Mouse (Mus musculus): ENCODE measurements around the gene Telo2. TPM values are rescaled to one million over a fixed set of nuclear protein-coding genes. Genes with fewer than 3 reads are reported as not detected.
A peak's percentile ranks its signal among the peaks of the same experiment; 100 is the strongest.

Gene Telo2
- polyA plus RNA-seq (2014; fragmentation: Nextera tagmentation; extraction: Ambion mirVana), result 28.8 and 35.8 TPM in 2 replicates

- WGBS, result 6% methylated on average over 39 of the region's 40 CpGs
- peak within 1 kb of the TSS; percentile 60 for H3K4me3 ChIP-seq (ENCODE audit: low read depth, low read length)
- peak within 1 kb of the TSS; percentile 77 for H3K9ac ChIP-seq (ENCODE audit: low read length)
- H3K4me1 ChIP-seq (ENCODE audit: control insufficient read depth, insufficient read depth, low read length), result peaks cover 8% of the 10 kb centered on the region; the same call in 1 of the 2 replicates
- no peaks in the 10 kb centered on the region for H3K9me3 ChIP-seq (ENCODE audit: control insufficient read depth, low read length)
- H3K36me3 ChIP-seq (ENCODE audit: control insufficient read depth, insufficient read depth, low read length), result peaks cover 2% of the 10 kb centered on the region; the same call in 1 of the 2 replicates
- peak within 1 kb of the TSS; percentile 93 for H3K27ac ChIP-seq (replicated peaks; ENCODE audit: low read depth, low read length)
- H3K4me2 ChIP-seq (ENCODE audit: low read depth, severe bottlenecking), result peak within 1 kb of the TSS; percentile 98
- ATAC-seq (ENCODE audit: insufficient number of reproducible peaks, low FRiP score, low TSS enrichment, low read depth), result peak; percentile 88
- H3K27me3 ChIP-seq (ENCODE audit: control insufficient read depth, insufficient read depth, low read length), result no peaks in the 10 kb centered on the region
- peak; percentile 93 for DNase-seq (ENCODE audit: low spot score)
Measured at GRCm38 (mm10) chr17:25115664-25116432, at the start of gene Telo2. Gene Telo2 (minus strand): TSS chr17:25115967.

DNA sequence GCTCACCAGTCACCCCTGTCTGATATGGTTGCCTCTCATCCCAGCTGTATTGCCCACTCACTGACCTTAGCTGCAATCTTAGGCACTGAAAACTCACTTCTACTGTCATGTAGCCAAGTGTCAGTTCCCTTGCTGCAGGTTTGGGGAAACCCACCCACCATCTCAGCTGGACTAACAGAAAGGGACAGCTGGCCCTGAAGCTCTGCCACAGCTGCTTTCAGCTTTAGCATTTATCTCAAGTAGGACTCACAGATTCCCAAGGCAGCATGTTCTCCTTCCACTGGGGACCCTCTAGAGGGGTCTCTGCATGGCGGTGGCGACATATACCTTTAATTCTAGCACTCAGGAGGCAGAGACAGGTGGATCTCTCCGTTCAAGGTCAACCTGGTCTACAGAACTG is 49.0 kb upstream of the Telo2 start:
- H3K27ac ChIP-seq (replicated peaks; ENCODE audit: low read depth, low read length), result no peak overlapping the region
- H3K9ac ChIP-seq (ENCODE audit: low read length), result no peak overlapping the region
- WGBS, result 87% methylated on average over 3 of the region's 3 CpGs
- no peaks in the 10 kb centered on the region for H3K4me1 ChIP-seq (ENCODE audit: control insufficient read depth, insufficient read depth, low read length)
- peaks cover 2% of the 10 kb centered on the region; the same call in 1 of the 2 replicates for H3K36me3 ChIP-seq (ENCODE audit: control insufficient read depth, insufficient read depth, low read length)
- no peak for ATAC-seq (ENCODE audit: insufficient number of reproducible peaks, low FRiP score, low TSS enrichment, low read depth)
- no peaks in the 10 kb centered on the region for H3K27me3 ChIP-seq (ENCODE audit: control insufficient read depth, insufficient read depth, low read length)
- no peak overlapping the region for H3K4me3 ChIP-seq (ENCODE audit: low read depth, low read length)
- H3K9me3 ChIP-seq (ENCODE audit: control insufficient read depth, low read length), result no peaks in the 10 kb centered on the region
- H3K4me2 ChIP-seq (ENCODE audit: low read depth, severe bottlenecking), result no peak overlapping the region
- no peak for DNase-seq (ENCODE audit: low spot score)

GRCm38 (mm10) chr17:25163387-25163786 is 47.6 kb upstream of the Telo2 start:
- DNase-seq (ENCODE audit: low spot score), result no peak
- Histone ChIP-seq H3K36me3 (ENCODE audit: control insufficient read depth, insufficient read depth, low read length) (peaks cover 2% of the 10 kb centered on the region; the same call in 1 of the 2 replicates), H3K4me3 (ENCODE audit: low read depth, low read length) (no peak overlapping the region), H3K27ac (replicated peaks; ENCODE audit: low read depth, low read length) (no peak overlapping the region), H3K4me1 (ENCODE audit: control insufficient read depth, insufficient read depth, low read length) (no peaks in the 10 kb centered on the region), H3K9me3 (ENCODE audit: control insufficient read depth, low read length) (no peaks in the 10 kb centered on the region), H3K9ac (ENCODE audit: low read length) (no peak overlapping the region), H3K27me3 (ENCODE audit: control insufficient read depth, insufficient read depth, low read length) (no peaks in the 10 kb centered on the region), H3K4me2 (ENCODE audit: low read depth, severe bottlenecking) (no peak overlapping the region)
- no peak for ATAC-seq (ENCODE audit: insufficient number of reproducible peaks, low FRiP score, low TSS enrichment, low read depth)
- 77% methylated on average over 7 of the region's 7 CpGs for WGBS

DNA sequence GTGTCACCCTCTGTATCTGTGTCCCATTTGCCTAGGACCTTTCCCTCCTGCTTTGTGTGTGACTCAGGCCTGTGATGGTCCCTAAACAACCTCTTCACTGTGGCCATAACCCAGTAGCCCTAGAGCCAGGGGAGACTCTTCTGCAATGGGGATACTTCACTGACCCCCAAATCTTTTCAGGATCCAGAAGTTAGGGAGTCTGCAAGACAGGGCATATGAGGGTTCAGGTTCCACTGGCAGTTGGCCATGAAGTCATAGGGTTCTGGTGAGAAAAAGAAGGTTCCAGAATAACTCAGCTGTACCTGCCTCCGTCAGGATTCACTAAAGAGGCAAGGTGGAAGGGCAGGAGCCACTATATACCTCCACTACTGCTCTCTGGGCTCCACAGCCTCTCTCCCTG is 46.4 kb upstream of the Telo2 start, which contains the start of gene Ccdc154:
TSS of gene Ccdc154 (plus strand) at position 301 of the 400 bp plus-strand sequence.
- Histone ChIP-seq H3K9ac (ENCODE audit: low read length) (no peak within 1 kb of the TSS), H3K36me3 (ENCODE audit: control insufficient read depth, insufficient read depth, low read length) (peaks cover 2% of the 10 kb centered on the region; the same call in 1 of the 2 replicates), H3K4me1 (ENCODE audit: control insufficient read depth, insufficient read depth, low read length) (no peaks in the 10 kb centered on the region), H3K27ac (replicated peaks; ENCODE audit: low read depth, low read length) (no peak within 1 kb of the TSS), H3K9me3 (ENCODE audit: control insufficient read depth, low read length) (no peaks in the 10 kb centered on the region), H3K4me3 (ENCODE audit: low read depth, low read length) (no peak within 1 kb of the TSS), H3K4me2 (ENCODE audit: low read depth, severe bottlenecking) (no peak within 1 kb of the TSS), H3K27me3 (ENCODE audit: control insufficient read depth, insufficient read depth, low read length) (no peaks in the 10 kb centered on the region)
- no peak for DNase-seq (ENCODE audit: low spot score)
- no peak for ATAC-seq (ENCODE audit: insufficient number of reproducible peaks, low FRiP score, low TSS enrichment, low read depth)
- WGBS, result 94% methylated on average over 1 of the region's 1 CpGs

- no peak for DNase-seq (ENCODE audit: low spot score)
- Histone ChIP-seq H3K9me3 (ENCODE audit: control insufficient read depth, low read length) (no peaks in the 10 kb centered on the region), H3K36me3 (ENCODE audit: control insufficient read depth, insufficient read depth, low read length) (peaks cover 4% of the 10 kb centered on the region; the same call in 1 of the 2 replicates), H3K9ac (ENCODE audit: low read length) (no peak overlapping the region), H3K27ac (replicated peaks; ENCODE audit: low read depth, low read length) (no peak overlapping the region), H3K4me3 (ENCODE audit: low read depth, low read length) (no peak overlapping the region), H3K4me1 (ENCODE audit: control insufficient read depth, insufficient read depth, low read length) (no peaks in the 10 kb centered on the region), H3K27me3 (ENCODE audit: control insufficient read depth, insufficient read depth, low read length) (no peaks in the 10 kb centered on the region), H3K4me2 (ENCODE audit: low read depth, severe bottlenecking) (no peak overlapping the region)
- WGBS, result 69% methylated on average over 4 of the region's 4 CpGs
- ATAC-seq (ENCODE audit: insufficient number of reproducible peaks, low FRiP score, low TSS enrichment, low read depth), result no peak
Measured at GRCm38 (mm10) chr17:25139960-25140359, 24.2 kb upstream of the Telo2 start.

- Histone ChIP-seq H3K27ac (replicated peaks; ENCODE audit: low read depth, low read length) (no peak overlapping the region), H3K36me3 (ENCODE audit: control insufficient read depth, insufficient read depth, low read length) (no peaks in the 10 kb centered on the region), H3K9me3 (ENCODE audit: control insufficient read depth, low read length) (no peaks in the 10 kb centered on the region), H3K27me3 (ENCODE audit: control insufficient read depth, insufficient read depth, low read length) (no peaks in the 10 kb centered on the region), H3K4me1 (ENCODE audit: control insufficient read depth, insufficient read depth, low read length) (peaks cover 6% of the 10 kb centered on the region; the same call in 1 of the 2 replicates), H3K9ac (ENCODE audit: low read length) (no peak overlapping the region), H3K4me2 (ENCODE audit: low read depth, severe bottlenecking) (no peak overlapping the region), H3K4me3 (ENCODE audit: low read depth, low read length) (no peak overlapping the region)
- ATAC-seq (ENCODE audit: insufficient number of reproducible peaks, low FRiP score, low TSS enrichment, low read depth) (no peak), DNase-seq (ENCODE audit: low spot score) (no peak)
- WGBS, result 96% methylated on average over 1 of the region's 1 CpGs
Measured at GRCm38 (mm10) chr17:25138803-25139202, 23.0 kb upstream of the Telo2 start.

GRCm38 (mm10) chr17:25135622-25136021 is 19.9 kb upstream of the Telo2 start:
- H3K4me1 ChIP-seq (ENCODE audit: control insufficient read depth, insufficient read depth, low read length), result peaks cover 7% of the 10 kb centered on the region; the same call in 1 of the 2 replicates
- H3K9me3 ChIP-seq (ENCODE audit: control insufficient read depth, low read length), result no peaks in the 10 kb centered on the region
- H3K4me2 ChIP-seq (ENCODE audit: low read depth, severe bottlenecking), result no peak overlapping the region
- 87% methylated on average over 6 of the region's 6 CpGs for WGBS
- ATAC-seq (ENCODE audit: insufficient number of reproducible peaks, low FRiP score, low TSS enrichment, low read depth) (no peak), DNase-seq (ENCODE audit: low spot score) (no peak)
- no peaks in the 10 kb centered on the region for H3K36me3 ChIP-seq (ENCODE audit: control insufficient read depth, insufficient read depth, low read length)
- H3K27me3 ChIP-seq (ENCODE audit: control insufficient read depth, insufficient read depth, low read length), result no peaks in the 10 kb centered on the region
- no peak overlapping the region for H3K4me3 ChIP-seq (ENCODE audit: low read depth, low read length)
- no peak overlapping the region for H3K9ac ChIP-seq (ENCODE audit: low read length)
- no peak overlapping the region for H3K27ac ChIP-seq (replicated peaks; ENCODE audit: low read depth, low read length)

- no peaks in the 10 kb centered on the region for H3K27me3 ChIP-seq (ENCODE audit: control insufficient read depth, insufficient read depth, low read length)
- H3K9ac ChIP-seq (ENCODE audit: low read length), result peak within 1 kb of the TSS; percentile 76
- peaks cover 7% of the 10 kb centered on the region; the same call in 1 of the 2 replicates for H3K4me1 ChIP-seq (ENCODE audit: control insufficient read depth, insufficient read depth, low read length)
- H3K4me3 ChIP-seq (ENCODE audit: low read depth, low read length), result peak within 1 kb of the TSS; percentile 86
- WGBS, result under 1% methylated on average over 40 of the region's 40 CpGs
- H3K4me2 ChIP-seq (ENCODE audit: low read depth, severe bottlenecking), result peak within 1 kb of the TSS; percentile 63
- DNase-seq (ENCODE audit: low spot score) (peak; percentile 95), ATAC-seq (ENCODE audit: insufficient number of reproducible peaks, low FRiP score, low TSS enrichment, low read depth) (peak; percentile 82; the same call in 1 of the 2 replicates)
- no peaks in the 10 kb centered on the region for H3K36me3 ChIP-seq (ENCODE audit: control insufficient read depth, insufficient read depth, low read length)
- H3K27ac ChIP-seq (replicated peaks; ENCODE audit: low read depth, low read length), result no peak within 1 kb of the TSS
- H3K9me3 ChIP-seq (ENCODE audit: control insufficient read depth, low read length), result no peaks in the 10 kb centered on the region
Measured at GRCm38 (mm10) chr17:25133275-25133698, 17.5 kb upstream of the Telo2 start, which contains the start of gene Clcn7. Gene Clcn7 (plus strand): TSS chr17:25133391.
